Mouse (Mus musculus) intestine, embryonic 14.5 days (tissue): ENCODE measurements around the gene Emilin3. TPM values are rescaled to one million over a fixed set of nuclear protein-coding genes. Genes with fewer than 3 reads are reported as not detected.

Experiments
- ATAC-seq: fragments of 200-750 bp; cut with Nextera tagmentation; replicated peaks from 2 replicates; pipeline ENCODE4 v1.8.0; 2017; ENCODE audit warnings: low read depth, moderate number of reproducible peaks, moderate TSS enrichment, moderate library complexity; ENCODE audit not compliant: low FRiP score, low TSS enrichment
- DNase-seq: peaks from one replicate; pipeline ENCODE4 v3.0.0-alpha.2; 2018; ENCODE audit warnings: low spot score
- H3K27ac ChIP-seq: fragments of 300-500 bp; sonication (generic); 2 replicates; pipeline ENCODE4 v1.5.1; 2014; ENCODE audit warnings: low read depth, mild to moderate bottlenecking, control low read depth
- H3K27me3 ChIP-seq: fragments of 300-500 bp; sonication (generic); replicated peaks from 2 replicates; pipeline ENCODE4 v1.6.1; 2014; ENCODE audit warnings: low read length, control low read depth; ENCODE audit not compliant: control insufficient read depth, insufficient read depth
- H3K36me3 ChIP-seq: fragments of 300-500 bp; sonication (generic); 2 replicates; pipeline ENCODE4 v1.6.1; 2014; ENCODE audit warnings: low read length, control low read depth; ENCODE audit not compliant: control insufficient read depth, insufficient read depth
- H3K4me1 ChIP-seq: fragments of 300-500 bp; sonication (generic); replicated peaks from 2 replicates; pipeline ENCODE4 v1.6.1; 2014; ENCODE audit warnings: low read length, control low read depth, mixed read lengths; ENCODE audit not compliant: control insufficient read depth, insufficient read depth
- H3K4me2 ChIP-seq: fragments of 300-500 bp; sonication (generic); 2 replicates; pipeline ENCODE4 v1.6.1; 2014; ENCODE audit warnings: low read length
- H3K4me3 ChIP-seq: fragments of 300-500 bp; sonication (generic); 2 replicates; pipeline ENCODE4 v1.5.1; 2014; ENCODE audit warnings: low read depth, low read length, control low read depth, mixed read lengths
- H3K9ac ChIP-seq: fragments of 300-500 bp; sonication (generic); 2 replicates; pipeline ENCODE4 v1.6.1; 2014; ENCODE audit warnings: mild to moderate bottlenecking, low read length
- H3K9me3 ChIP-seq: fragments of 300-500 bp; sonication (generic); 2 replicates; pipeline ENCODE4 v1.6.1; 2016; ENCODE audit warnings: low read length, control low read depth; ENCODE audit not compliant: control insufficient read depth
- WGBS: fragments of 180-500 bp; shearing (Covaris S2); extraction: QIAGEN DNeasy Blood & Tissue Kit; methylation state at CpG from one replicate; pipeline ENCODE4 v1.1.7; 2014; 5-methylcytosine and 5-hydroxymethylcytosine counted together
- polyA plus RNA-seq: library from polyadenylated mRNA; unstranded; fragments of >200 nt; fragmentation: Nextera tagmentation; extraction: Ambion mirVana; gene quantifications from 2 replicates; pipeline ENCODE4 v1.2.1, GENCODE M21; 2014

Emilin3 gene
- polyA plus RNA-seq, 1 experiment from 2014 or later: 29.0 TPM

DNA sequence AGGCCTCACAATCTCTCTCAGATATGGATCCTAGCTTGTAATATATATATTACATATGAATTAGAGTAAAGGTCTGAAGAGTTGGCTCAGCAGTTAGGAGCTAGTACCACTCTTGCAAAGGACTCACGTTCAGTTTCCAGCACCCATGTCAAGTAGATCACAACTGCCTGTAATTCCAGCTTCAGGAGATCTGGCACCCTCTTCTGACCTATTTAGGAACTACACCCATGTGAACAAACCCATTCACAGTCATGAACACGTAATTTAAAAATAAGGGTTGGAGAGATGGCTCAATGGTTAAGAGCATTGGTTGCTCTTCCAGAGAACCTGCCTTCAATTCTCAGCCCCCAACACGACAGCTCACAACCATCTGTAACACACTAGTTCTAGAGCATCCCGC, 36.0 kb downstream of the Emilin3 start:
- no peak for ATAC-seq
- no peak overlapping the region for H3K9ac ChIP-seq
- peaks cover 11% of the 10 kb centered on the region for H3K4me1 ChIP-seq
- no peaks in the 10 kb centered on the region for H3K9me3 ChIP-seq
- H3K27ac ChIP-seq: no peak overlapping the region
- 85% methylated on average over 4 of the region's 4 CpGs for WGBS
- H3K27me3 ChIP-seq: no peaks in the 10 kb centered on the region
- H3K4me3 ChIP-seq: no peak overlapping the region
- no peaks in the 10 kb centered on the region for H3K36me3 ChIP-seq
- H3K4me2 ChIP-seq: no peak overlapping the region
- DNase-seq: no peak

DNA sequence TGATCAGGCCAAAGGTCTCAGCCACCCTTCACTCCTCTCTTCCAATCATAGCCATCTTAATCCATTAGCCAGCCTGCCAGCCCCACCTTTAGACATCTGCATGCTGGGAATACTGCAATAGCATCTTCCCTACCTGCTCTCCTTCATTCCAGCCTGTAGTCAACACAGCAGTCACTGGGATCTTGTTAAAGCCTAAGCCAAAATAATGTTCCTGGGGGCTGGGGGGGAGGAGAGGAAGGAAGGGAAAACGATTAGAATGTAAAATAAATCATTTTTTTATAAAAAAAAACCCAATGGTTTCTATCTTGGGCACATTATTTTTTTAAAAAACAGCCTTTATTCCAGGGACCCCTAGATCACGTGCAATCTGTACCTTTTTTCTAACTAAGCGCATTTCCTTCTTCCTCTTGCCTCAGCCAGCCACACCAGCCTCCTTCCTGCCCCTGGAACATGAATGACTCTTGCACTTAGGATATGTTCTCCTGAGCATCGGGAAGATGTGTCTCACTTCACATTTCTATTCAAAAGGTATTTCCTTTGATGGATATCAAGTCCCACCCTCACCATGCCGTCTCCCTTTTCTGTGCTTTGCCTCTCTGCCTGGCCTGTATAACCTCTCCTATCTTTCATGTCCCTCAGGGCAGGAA, 37.8 kb downstream of the Emilin3 start:
- Histone ChIP-seq H3K36me3 (no peaks in the 10 kb centered on the region), H3K9ac (no peak overlapping the region), H3K4me1 (peaks cover 11% of the 10 kb centered on the region), H3K4me3 (no peak overlapping the region), H3K9me3 (no peaks in the 10 kb centered on the region), H3K27me3 (no peaks in the 10 kb centered on the region), H3K27ac (no peak overlapping the region), H3K4me2 (no peak overlapping the region)
- WGBS: 72% methylated on average over 5 of the region's 5 CpGs
- DNase-seq: no peak
- no peak for ATAC-seq

DNA sequence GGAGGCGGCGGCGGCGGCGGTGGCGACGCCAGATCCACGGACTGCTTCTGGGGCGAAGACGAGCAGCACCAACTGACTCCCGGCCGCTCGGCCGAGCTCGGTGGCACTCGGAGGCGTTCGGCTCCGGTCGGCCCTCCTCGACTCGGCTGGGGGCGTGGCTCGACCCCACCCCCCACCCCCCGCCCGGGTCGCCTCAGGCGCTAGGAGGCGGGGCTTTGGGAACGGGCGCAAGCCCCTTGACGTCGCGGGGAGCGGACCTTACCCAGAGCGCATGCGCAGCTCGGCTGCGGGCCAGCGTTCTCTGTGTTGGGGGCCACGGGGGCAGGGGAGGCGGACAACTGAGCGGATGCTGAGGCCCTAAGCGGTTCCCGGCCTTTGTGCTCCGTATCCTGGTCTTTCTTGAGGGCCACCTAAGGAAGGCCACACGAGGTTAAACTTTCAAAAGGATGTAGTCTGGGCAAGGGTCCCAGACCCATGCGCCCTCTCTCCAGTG, 39.2 kb downstream of the Emilin3 start, which contains the start of gene Zhx3:
Gene Zhx3 (minus strand): TSS at position 109 of the 493 bp plus-strand sequence.
- Histone ChIP-seq H3K4me2 (peak within 1 kb of the TSS; percentile 71), H3K9me3 (no peaks in the 10 kb centered on the region), H3K36me3 (no peaks in the 10 kb centered on the region), H3K27ac (peak within 1 kb of the TSS; percentile 94), H3K4me1 (peaks cover 11% of the 10 kb centered on the region), H3K4me3 (peak within 1 kb of the TSS; percentile 74), H3K27me3 (no peaks in the 10 kb centered on the region), H3K9ac (peak within 1 kb of the TSS; percentile 88)
- under 1% methylated on average over 41 of the region's 48 CpGs for WGBS
- peak; percentile 98 for ATAC-seq
- peak; percentile 95 for DNase-seq

GRCm38 (mm10) chr2:160872395-160872794, 39.7 kb downstream of the Emilin3 start:
- Histone ChIP-seq H3K27ac (peak overlapping the region; percentile 94), H3K9me3 (no peaks in the 10 kb centered on the region), H3K4me1 (peaks cover 11% of the 10 kb centered on the region), H3K36me3 (no peaks in the 10 kb centered on the region), H3K4me3 (peak overlapping the region; percentile 74), H3K9ac (peak overlapping the region; percentile 88), H3K4me2 (peak overlapping the region; percentile 71), H3K27me3 (no peaks in the 10 kb centered on the region)
- DNase-seq (peak; percentile 85), ATAC-seq (peak; percentile 90)
- under 1% methylated on average over 46 of the region's 47 CpGs for WGBS

DNA sequence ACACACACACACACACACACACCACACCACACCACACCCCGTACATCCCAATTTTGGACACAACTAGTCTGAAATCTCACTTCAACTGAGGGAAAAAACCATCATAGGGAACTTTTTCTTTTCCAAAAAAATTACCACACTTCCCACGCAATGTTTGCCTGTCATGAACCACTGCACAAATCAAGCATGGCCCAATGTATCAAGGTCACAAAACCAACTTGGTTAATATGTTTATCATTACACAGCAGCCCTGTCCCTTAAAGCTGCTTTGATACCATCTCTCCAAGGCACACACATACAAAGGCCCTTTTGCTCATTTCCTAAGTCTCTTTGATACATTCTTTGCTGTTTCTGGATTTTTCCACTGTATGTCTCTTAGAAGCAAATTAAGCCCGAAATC, 40.8 kb downstream of the Emilin3 start:
- H3K4me1 ChIP-seq: peaks cover 11% of the 10 kb centered on the region
- no peaks in the 10 kb centered on the region for H3K9me3 ChIP-seq
- WGBS: 81% methylated on average over 3 of the region's 3 CpGs
- ATAC-seq: no peak
- no peak overlapping the region for H3K4me3 ChIP-seq
- no peak overlapping the region for H3K9ac ChIP-seq
- H3K27ac ChIP-seq: no peak overlapping the region
- H3K36me3 ChIP-seq: no peaks in the 10 kb centered on the region
- DNase-seq: no peak
- no peak overlapping the region for H3K4me2 ChIP-seq
- no peaks in the 10 kb centered on the region for H3K27me3 ChIP-seq

- no peak overlapping the region for H3K27ac ChIP-seq
- 69% methylated on average over 3 of the region's 3 CpGs for WGBS
- H3K9ac ChIP-seq: no peak overlapping the region
- no peak for DNase-seq
- no peaks in the 10 kb centered on the region for H3K27me3 ChIP-seq
- H3K36me3 ChIP-seq: no peaks in the 10 kb centered on the region
- H3K4me2 ChIP-seq: no peak overlapping the region
- ATAC-seq: no peak
- H3K4me3 ChIP-seq: no peak overlapping the region
- H3K9me3 ChIP-seq: no peaks in the 10 kb centered on the region
- peaks cover 11% of the 10 kb centered on the region for H3K4me1 ChIP-seq
Measured at GRCm38 (mm10) chr2:160869446-160869845, 42.7 kb downstream of the Emilin3 start.

DNA sequence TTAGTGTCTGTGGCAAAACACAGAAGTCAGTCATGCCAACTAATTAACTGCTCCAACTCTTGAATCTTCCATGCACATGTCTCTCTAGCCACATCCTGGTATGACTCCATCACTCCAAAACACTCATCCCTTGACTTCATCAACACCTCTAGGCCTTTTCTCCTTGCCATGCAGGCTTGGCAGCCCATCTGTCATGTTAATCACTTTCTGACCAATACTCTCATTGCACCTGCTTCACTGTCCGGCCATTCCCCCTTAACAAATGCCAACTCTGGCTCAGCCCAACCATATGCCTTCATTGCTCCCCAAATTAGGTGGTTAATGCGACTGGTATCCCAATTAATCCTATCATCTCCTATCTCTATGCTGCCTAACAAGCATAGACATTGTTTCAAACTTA, 46.9 kb downstream of the Emilin3 start:
- no peak overlapping the region for H3K4me2 ChIP-seq
- no peaks in the 10 kb centered on the region for H3K9me3 ChIP-seq
- WGBS: 83% methylated on average over 2 of the region's 2 CpGs
- no peak overlapping the region for H3K27ac ChIP-seq
- no peak overlapping the region for H3K4me3 ChIP-seq
- no peak for ATAC-seq
- no peak overlapping the region for H3K9ac ChIP-seq
- H3K4me1 ChIP-seq: no peaks in the 10 kb centered on the region
- H3K36me3 ChIP-seq: no peaks in the 10 kb centered on the region
- DNase-seq: no peak
- H3K27me3 ChIP-seq: no peaks in the 10 kb centered on the region

GRCm38 (mm10) chr2:160864112-160864511, 48.0 kb downstream of the Emilin3 start:
- no peaks in the 10 kb centered on the region for H3K27me3 ChIP-seq
- no peak overlapping the region for H3K4me2 ChIP-seq
- no peak overlapping the region for H3K9ac ChIP-seq
- no peaks in the 10 kb centered on the region for H3K9me3 ChIP-seq
- no peaks in the 10 kb centered on the region for H3K36me3 ChIP-seq
- 100% methylated on average over 1 of the region's 1 CpGs for WGBS
- no peaks in the 10 kb centered on the region for H3K4me1 ChIP-seq
- H3K27ac ChIP-seq: no peak overlapping the region
- DNase-seq: no peak
- H3K4me3 ChIP-seq: no peak overlapping the region
- ATAC-seq: no peak

GRCm38 (mm10) chr2:160860363-160860762, 51.8 kb downstream of the Emilin3 start:
- Histone ChIP-seq H3K9me3 (no peaks in the 10 kb centered on the region), H3K27ac (no peak overlapping the region), H3K9ac (no peak overlapping the region), H3K27me3 (no peaks in the 10 kb centered on the region), H3K4me2 (no peak overlapping the region), H3K4me1 (no peaks in the 10 kb centered on the region), H3K36me3 (no peaks in the 10 kb centered on the region), H3K4me3 (no peak overlapping the region)
- ATAC-seq: no peak
- no peak for DNase-seq
- 79% methylated on average over 1 of the region's 1 CpGs for WGBS
